Mouse (Mus musculus) bone marrow macrophage, adult 2 months (primary cell): ENCODE measurements around the gene Sertad3.

Experiments used
- CTCF ChIP-seq: IDR thresholded peaks from 2 replicates; pipeline ENCODE4 v1.5.1; 2012; ENCODE audit warnings: low read depth, mild to moderate bottlenecking, low read length, moderate library complexity
- POLR2A ChIP-seq: IDR thresholded peaks from 2 replicates; pipeline ENCODE4 v1.6.1; 2012; ENCODE audit warnings: mild to moderate bottlenecking, low read depth, low read length, borderline replicate concordance

- TF ChIP-seq CTCF (peak; percentile 42), POLR2A (no peak)
Observed at GRCm38 (mm10) chr7:27437544-27437943, 36.0 kb upstream of the Sertad3 start.
